Mouse (Mus musculus) left cerebral cortex, postnatal 4 days (tissue): ENCODE results near the gene Ly6g6f. TPM values are rescaled to one million over a fixed set of nuclear protein-coding genes. Genes with fewer than 3 reads are reported as not detected.

Experiments
- DNase-seq: peaks from one replicate; pipeline ENCODE4 v3.0.0-alpha.2; 2022
- intact Hi-C: fragments of 180-260 bp; cut with DNase I; formaldehyde crosslinking; loops from one replicate; pipeline ENCODE4 v1.15.1; 2025
- total RNA-seq, 2 experiments: library from RNA; stranded (reverse); gene quantifications; 2 replicates each; pipeline ENCODE4 v1.2.3; 2021

Ly6g6f gene
- total RNA-seq, 2 experiments from 2014 or later, result not detected

- no peak for DNase-seq
- intact Hi-C loops, result no loop called here
These were observed 27.1 kb downstream of the Ly6g6f start for GRCm38 (mm10) chr17:35058316-35058715.

GRCm38 (mm10) chr17:35057090-35057489, 28.3 kb downstream of the Ly6g6f start:
- no peak for DNase-seq
- intact Hi-C loops, result no loop called here

GRCm38 (mm10) chr17:35055691-35056495, 29.5 kb downstream of the Ly6g6f start:
- intact Hi-C loops, result no loop called here
- DNase-seq, result no peak

GRCm38 (mm10) chr17:35052271-35052798, 33.1 kb downstream of the Ly6g6f start:
- no peak for DNase-seq
- intact Hi-C loops, result no loop called here

- peak; percentile 86 for DNase-seq
- intact Hi-C loops, result no loop called here
These were observed 34.0 kb downstream of the Ly6g6f start for GRCm38 (mm10) chr17:35051156-35052086.

GRCm38 (mm10) chr17:35050126-35050750, 35.2 kb downstream of the Ly6g6f start:
- intact Hi-C loops, result no loop called here
- peak; percentile 61 for DNase-seq

- intact Hi-C loops, result no loop called here
- peak; percentile 76 for DNase-seq
These were observed 35.8 kb downstream of the Ly6g6f start, which contains the start of gene Clic1 for GRCm38 (mm10) chr17:35049561-35050016. Clic1 (plus strand) TSS chr17:35049966.

- intact Hi-C loops, result no loop called here
These were observed 36.4 kb downstream of the Ly6g6f start for GRCm38 (mm10) chr17:35048932-35049440.

GRCm38 (mm10) chr17:35048149-35048931, 37.1 kb downstream of the Ly6g6f start:
- intact Hi-C loops, result no loop called here
- no peak for DNase-seq

More at GRCm38 (mm10) chr17:35048932-35049440, 36.4 kb downstream of the Ly6g6f start:
- DNase-seq, result no peak

GRCm38 (mm10) chr17:35047688-35048087, 37.7 kb downstream of the Ly6g6f start:
- intact Hi-C loops, result no loop called here
- DNase-seq, result no peak

- intact Hi-C loops, result no loop called here
- DNase-seq, result peak; percentile 99
These were observed 38.5 kb downstream of the Ly6g6f start, which contains the start of gene Msh5 for GRCm38 (mm10) chr17:35046681-35047455. Msh5 (minus strand) TSS chr17:35046745.

- DNase-seq, result no peak
- intact Hi-C loops, result no loop called here
These were observed 39.4 kb downstream of the Ly6g6f start for GRCm38 (mm10) chr17:35045807-35046680.

- DNase-seq, result no peak
- intact Hi-C loops, result no loop called here
These were observed 40.3 kb downstream of the Ly6g6f start for GRCm38 (mm10) chr17:35044904-35045806.

- intact Hi-C loops, result no loop called here
- no peak for DNase-seq
These were observed 41.6 kb downstream of the Ly6g6f start for GRCm38 (mm10) chr17:35043794-35044193.

GRCm38 (mm10) chr17:35039121-35039873, 46.1 kb downstream of the Ly6g6f start:
- no peak for DNase-seq
- intact Hi-C loops, result no loop called here

GRCm38 (mm10) chr17:35034896-35035295, 50.5 kb downstream of the Ly6g6f start:
- intact Hi-C loops, result no loop called here

More at GRCm38 (mm10) chr17:35034896-35035295, 50.5 kb downstream of the Ly6g6f start:
- no peak for DNase-seq
